Mouse (Mus musculus): ENCODE measurements around the gene Mmrn2.

Gene Mmrn2

DNA sequence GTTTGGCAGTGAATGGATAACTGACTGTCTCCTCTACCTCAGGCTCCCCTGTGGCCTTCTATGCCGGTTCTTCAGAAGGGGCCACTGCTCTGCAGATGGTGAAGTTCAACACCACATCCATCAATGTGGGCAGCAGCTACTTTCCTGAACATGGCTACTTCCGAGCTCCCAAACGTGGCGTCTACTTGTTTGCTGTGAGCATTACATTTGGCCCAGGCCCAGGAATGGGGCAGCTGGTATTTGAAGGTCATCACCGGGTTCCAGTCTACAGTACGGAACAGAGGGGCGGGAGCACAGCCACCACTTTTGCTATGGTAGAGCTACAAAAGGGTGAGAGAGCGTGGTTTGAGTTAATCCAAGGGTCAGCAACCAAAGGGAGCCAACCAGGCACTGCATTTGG lies 27.6 kb downstream of the Mmrn2 start:
- 86% methylated on average over 8 of the region's 8 CpGs for WGBS

DNA sequence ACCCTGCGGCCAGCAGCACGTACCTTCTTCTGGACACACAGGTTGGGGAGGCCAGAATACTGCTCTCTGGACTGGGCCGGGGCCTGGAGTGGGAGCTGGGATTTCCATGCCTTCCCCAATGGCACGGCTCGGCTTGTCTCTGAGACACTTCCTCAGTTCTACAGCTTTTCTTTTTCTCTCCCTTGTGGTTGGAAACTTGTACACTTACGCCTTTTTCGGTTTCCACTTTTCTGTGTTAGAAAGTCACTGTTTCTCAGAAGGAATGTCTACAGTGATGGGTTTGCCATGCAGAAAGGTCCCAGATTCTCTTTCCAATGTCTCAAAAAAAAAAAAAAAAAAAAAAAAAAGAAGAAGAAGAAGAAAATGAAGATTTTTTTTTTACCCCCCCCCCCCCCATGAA lies 28.2 kb downstream of the Mmrn2 start:
- 96% methylated on average over 7 of the region's 7 CpGs for WGBS

DNA sequence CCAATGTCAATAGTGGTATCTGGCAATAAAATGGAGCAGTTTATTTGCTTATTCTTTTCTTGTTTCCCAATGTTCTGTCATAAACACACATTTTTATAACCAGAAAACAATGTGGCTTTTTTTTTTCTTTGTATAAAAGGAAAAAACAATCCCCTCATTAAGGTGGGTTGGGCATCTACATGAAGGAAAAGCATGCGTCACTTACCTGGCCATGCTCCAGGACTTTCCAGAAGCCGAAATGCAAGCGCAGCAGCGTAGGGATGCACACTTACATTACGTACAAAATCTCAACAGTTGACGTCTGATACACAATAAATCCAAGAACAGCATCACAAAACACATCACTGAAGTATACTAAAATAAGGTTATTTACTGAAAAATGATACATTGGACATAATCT lies 35.5 kb downstream of the Mmrn2 start:
- 86% methylated on average over 6 of the region's 6 CpGs for WGBS

DNA sequence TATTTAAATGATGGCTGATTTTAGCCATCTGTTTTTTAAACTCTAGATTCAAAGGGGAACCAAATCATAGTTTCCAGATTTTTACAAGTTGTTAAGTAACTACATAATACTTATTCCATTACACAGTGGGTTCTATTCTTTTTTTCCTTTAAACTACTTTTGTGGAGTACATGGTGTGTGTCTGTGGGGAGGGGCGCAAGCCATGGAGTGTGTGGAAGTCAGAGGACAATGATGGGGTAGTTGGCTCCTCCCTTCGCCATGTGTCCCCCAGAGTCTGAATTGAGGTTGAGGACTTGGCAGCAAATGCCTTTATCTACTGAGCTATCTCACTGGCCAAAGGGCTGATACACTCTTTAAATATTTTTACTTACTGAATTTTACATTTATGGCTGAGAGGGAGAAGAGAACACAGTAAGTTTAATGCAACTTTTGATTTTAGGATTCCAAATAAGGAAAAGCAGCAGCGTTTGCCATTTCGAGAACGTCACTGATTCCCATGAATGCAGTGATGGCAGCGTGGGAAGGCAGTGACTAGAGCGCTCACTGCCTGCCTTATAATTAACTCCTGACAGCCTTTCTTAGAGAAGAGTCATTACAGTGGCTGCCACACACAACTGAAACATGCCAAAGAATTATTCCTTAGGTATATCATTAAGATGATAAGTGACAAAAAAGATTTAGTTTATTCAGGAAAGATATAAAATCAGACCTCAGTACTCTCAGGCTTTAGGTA lies 37.1 kb downstream of the Mmrn2 start:
- 62% methylated on average over 7 of the region's 7 CpGs for WGBS

DNA sequence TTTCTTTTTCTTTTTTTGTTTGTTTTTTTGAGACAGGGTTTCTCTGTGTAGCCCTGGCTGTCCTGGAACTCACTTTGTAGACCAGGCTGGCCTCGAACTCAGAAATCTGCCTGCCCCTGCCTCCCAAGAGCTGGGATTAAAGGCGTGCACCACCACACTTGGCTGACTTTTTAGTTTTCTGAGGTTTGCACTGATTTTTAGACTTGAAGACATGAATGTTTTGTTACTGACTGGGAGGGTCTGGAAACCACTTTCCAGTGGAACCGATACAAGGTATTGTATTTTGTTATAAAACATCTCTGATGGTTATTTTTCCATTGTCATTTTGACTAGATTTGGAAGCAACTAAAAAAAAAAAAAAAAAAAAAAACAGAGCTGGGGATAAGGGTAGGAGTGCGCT lies 41.7 kb downstream of the Mmrn2 start:
- WGBS, result 96% methylated on average over 4 of the region's 4 CpGs

DNA sequence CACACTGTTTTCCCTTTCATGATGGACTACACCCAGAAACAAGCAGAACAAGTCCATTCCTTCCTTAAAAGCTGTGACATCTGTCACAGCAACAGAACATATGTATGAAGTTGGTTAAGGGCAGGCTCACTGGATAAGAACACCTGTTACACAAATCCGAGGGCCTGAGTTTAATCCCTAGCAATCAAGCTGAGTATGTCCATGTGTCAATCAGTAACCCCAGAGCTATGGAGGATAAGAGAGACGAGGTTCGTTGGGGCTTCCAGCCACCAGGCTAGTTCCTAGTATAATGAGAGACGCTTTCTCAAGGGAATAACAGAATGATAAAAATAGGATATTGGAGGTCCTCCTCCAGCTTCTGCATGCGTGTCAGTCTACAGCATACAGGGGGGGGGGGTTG lies 42.2 kb downstream of the Mmrn2 start:
- WGBS, result 77% methylated on average over 5 of the region's 5 CpGs

DNA sequence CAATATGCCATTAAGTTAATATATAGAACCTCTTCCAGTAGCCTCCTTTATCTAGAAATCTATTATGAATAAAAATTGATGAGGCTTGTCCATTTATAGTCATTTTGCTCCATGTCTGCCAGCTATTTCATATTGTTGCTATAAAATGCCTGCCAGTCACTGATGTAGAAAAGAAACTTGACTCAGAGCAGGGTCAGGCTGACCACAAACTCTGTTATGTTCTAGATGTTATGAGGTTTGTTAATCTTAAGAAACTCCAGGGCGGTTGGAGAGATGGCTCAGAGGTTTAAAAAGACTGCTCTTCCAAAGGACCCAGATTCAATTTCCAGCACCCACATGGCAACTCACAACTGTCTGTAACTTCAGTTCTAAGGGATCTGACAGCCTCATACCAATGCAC lies 45.8 kb downstream of the Mmrn2 start:
- 97% methylated on average over 1 of the region's 1 CpGs for WGBS

DNA sequence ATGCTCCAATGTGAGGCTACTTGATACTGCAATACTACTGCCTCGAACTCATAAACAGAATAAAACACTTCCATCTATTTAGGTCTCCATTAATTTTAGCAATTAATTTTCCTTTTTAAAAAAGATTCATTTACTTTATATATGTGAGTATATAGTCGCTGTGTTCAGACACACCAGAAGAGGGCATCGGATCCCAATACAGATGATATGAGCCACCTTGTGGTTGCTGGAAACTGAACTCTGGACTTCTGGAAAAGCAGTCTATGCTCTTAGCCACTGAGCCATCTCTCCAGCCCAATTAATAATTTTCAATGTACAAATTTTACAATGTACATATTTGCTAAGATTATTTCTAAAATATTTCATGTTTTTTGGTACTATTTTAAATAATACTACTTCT lies 53.0 kb downstream of the Mmrn2 start:
- 97% methylated on average over 3 of the region's 3 CpGs for WGBS

DNA sequence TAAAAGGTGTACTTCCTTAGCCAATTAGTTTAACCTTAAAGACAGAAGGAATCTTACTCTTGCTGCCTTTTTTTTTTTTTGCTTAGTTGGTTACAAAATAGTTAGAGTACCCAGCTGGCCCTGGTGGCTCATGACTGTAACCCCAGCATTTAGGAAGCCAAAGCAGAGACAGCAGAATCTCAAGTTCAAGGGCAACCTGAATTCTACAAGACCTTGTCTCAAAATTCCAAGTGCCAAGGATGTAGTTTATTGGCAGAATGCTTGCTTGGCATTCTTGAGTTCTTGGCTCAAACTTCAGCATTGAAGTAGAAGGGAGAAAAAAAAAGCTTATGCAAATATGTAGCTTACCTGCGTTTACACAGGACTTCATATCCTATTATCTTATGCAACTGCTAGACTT lies 53.8 kb downstream of the Mmrn2 start:
- 81% methylated on average over 1 of the region's 1 CpGs for WGBS

DNA sequence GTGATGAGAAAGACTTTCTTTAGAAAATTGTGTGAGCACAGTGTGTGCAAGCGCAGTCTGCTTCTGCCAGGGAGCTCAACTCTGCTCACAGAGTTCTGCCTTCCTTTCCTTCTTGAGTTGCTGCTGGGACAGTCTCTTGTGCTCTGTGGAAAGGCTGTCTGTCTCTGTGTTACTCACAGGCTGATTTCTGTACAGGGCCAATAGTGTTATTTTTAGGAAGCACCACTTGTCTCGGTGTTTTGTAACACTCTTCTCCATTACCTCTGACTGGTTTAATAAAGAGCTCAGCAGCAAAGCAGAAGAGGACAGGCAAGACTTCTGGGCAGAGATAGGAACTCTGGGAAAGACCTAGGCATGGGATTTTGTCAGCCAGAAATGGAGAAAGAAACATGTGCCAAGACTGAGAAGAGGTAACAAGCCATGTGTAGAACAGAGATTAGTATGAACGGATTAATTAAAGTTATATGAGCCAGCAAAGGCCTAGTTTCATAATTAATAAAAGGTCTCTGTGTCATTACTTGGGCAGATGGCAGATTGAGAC lies 65.3 kb downstream of the Mmrn2 start:
- WGBS, result 61% methylated on average over 3 of the region's 3 CpGs

DNA sequence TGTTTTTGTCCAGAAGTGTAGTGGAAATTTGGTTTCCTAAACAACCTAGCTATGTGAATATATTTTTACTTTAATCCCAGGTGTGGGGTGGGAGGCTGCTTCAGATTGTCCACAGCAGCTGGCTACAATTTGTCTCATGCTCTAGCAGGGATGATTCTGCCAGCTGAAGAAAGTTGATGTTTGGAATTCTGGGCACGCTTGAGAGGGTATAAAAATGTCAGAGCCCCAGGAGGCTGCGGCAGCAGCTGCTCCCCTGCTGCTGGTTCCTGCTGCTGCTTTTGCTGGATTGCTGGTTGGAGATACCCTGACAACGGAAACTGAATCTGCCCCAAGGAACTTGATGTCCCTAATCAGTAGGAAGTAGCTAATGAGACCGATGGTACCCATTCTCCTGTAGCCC lies 67.3 kb downstream of the Mmrn2 start:
- 52% methylated on average over 4 of the region's 4 CpGs for WGBS

DNA sequence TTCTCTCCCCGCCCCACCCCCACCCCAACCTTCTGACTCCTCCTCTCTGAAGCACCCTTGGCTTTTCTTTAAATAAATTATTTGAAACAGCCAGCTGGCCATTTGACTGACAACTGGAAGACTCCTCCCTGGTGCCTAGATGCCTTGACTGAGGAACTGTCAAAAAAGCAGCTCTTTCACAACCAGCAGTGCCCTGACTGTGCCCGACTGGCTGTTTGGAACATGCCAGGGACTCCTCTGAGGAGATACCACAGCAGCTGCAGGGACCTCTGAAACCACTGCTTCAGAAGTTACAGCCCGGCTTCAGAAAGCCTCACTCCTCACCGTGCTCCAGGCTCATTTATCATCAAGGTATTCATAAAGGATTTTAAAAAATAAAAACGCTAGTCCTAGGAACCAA lies 69.1 kb downstream of the Mmrn2 start:
- WGBS, result 70% methylated on average over 5 of the region's 5 CpGs

DNA sequence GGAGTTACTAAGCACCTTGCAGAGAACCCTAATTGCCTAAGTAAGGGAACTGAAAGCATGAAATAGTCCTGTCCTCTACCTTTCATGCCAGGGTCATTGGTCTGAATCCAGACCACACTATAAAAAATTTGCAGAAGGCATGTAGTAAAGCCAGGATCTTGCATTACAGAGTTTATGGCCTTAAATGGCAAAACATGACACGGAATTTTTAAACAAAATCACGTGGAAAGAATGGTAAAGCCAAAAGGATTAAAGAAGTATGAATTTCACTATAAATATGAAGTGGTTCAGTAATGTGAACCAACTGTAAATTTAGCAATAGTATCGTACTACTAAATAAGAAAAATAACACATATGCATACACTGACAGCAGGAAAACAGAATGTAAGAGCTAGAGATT lies 70.1 kb downstream of the Mmrn2 start:
- 84% methylated on average over 3 of the region's 3 CpGs for WGBS

DNA sequence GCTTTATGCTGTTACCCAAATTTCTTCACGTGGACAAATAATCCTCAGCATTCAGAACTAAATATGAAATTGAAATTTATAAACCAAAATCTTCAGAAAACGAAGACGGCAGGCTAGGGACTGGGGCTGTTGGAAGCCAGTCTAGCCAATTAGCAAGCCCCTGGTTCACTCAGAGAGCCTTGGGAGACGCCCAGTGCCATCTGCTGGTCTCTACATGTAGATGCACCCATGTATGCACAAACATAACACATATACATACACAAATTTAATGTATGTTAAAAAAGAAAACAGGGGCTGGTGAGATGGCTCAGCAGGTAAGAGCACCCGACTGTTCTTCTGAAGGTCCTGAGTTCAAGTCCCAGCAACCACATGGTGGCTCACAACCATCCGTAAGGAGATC lies 71.4 kb downstream of the Mmrn2 start:
- 89% methylated on average over 6 of the region's 6 CpGs for WGBS

DNA sequence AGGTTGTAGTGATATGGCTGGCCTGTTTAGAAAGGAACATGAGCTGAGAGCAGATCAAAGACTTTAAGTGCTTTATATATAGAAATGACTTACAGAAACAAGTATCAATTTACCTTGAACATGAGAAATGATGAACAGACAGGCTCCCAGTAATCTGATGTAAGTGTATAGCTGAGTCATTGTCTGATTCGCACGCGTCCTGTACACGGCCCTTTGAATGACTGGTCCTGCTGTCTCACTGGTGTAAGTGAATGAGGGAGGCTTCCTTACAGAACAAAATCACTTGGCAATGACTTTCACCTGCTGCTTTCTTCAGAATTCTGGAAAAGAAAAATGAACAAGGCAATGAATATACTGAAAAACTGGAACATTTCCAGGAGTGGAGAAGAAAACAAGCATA lies 72.4 kb downstream of the Mmrn2 start:
- WGBS, result 38% methylated on average over 4 of the region's 4 CpGs

DNA sequence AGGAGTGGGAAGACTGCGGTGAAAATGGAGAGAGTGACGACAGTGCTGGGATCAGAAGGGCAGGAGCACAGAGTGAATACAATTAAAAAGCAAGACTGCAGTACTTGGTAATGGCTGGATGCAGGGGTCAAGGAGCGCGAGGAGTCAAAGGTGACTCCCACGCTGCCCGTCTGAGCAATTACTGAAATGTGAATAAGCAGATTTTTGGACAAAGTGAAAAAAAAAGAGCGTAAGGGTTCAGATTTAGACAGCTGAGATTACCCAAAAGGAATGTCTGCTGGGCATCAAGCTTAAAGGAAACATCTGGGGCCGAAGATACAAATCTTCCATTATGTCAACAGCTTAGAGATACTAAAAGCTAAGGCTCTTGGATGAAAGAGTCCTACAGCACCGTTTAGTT lies 74.5 kb downstream of the Mmrn2 start:
- WGBS, result 83% methylated on average over 9 of the region's 9 CpGs

DNA sequence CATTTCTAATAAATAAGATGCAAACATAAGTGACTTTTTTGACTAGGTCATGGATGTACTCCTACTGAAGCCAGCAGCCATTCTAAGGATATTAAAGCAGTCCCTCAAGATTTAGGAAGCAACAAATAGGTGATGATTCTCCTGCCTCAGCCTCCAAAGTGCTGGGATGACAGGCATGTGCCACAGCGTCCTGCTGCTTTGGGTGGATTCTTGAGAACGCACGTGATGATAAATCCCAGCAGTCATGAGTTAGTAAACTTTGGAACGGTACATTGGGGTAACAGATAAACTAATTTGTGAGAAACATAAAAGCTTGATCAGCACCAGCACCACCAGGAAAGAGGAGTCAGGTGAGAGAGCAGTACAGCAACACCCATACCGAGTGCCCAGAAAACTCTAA lies 75.2 kb downstream of the Mmrn2 start:
- WGBS, result 91% methylated on average over 5 of the region's 5 CpGs

DNA sequence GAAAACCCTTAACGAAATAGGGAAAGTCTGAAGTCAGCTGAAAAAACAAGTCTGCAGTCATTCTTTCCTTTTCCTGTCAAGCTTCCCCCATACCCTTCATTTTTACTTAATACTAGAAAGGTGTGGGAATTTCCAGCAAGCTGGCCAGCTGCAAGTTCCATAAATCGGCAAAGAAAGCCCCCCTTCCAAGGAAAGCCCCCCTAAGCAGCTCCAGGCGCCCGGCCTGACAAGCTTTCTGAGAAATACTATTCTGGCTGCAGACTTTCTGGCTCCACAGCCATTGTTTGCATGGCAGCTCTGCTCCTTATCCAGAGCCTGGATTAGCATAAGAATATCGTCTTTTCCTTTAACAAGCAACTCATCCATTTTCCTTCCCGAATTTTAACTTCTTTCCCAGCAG lies 78.4 kb downstream of the Mmrn2 start:
- WGBS, result 46% methylated on average over 6 of the region's 6 CpGs

All from cerebral cortex, adult 2 months (tissue).